Mouse (Mus musculus) frontal cortex, postnatal 14 days (tissue): ENCODE data around the gene Sh3pxd2b.

Experiments used
- DNase-seq, 2 experiments: peaks; one replicate each; pipeline ENCODE4 v3.0.0; 2022; ENCODE audit warnings: low spot score in 2 of 2

The Sh3pxd2b gene

DNA sequence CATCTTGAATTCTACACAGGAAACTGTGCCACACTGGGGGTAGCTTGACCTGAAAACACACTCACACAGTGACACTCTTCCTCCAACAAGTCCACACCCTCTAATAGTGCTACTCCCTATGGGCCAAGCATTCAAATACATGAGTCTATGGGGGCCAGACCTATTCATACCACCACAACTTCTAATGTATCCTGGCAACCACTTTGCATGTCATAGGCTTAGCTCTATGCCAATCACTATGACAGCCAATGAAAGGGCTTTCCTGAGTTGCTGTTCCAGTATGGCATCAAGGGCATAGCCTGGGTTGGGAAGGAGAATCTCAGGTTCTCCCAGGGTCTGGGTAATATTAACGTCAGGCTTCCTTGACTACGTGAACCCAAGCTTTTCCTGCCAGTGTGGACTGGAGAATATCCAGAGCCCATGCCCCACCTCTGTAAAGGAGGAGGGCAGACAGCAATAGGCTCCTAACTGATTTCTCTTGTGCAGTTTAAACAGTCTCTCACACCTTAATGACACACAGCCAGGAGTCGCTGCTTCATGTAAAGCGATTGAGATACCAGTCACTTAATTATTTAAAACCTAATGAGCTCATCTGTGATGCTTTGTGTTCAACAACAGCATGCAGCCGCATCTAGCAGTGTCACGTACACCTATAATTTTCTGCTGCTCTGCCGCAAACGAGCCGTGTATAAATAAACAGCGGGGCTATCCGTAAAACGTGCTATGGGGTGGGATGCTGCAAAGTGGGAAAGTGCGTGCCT is 25.8 kb downstream of the Sh3pxd2b start:
- no peak for DNase-seq

DNA sequence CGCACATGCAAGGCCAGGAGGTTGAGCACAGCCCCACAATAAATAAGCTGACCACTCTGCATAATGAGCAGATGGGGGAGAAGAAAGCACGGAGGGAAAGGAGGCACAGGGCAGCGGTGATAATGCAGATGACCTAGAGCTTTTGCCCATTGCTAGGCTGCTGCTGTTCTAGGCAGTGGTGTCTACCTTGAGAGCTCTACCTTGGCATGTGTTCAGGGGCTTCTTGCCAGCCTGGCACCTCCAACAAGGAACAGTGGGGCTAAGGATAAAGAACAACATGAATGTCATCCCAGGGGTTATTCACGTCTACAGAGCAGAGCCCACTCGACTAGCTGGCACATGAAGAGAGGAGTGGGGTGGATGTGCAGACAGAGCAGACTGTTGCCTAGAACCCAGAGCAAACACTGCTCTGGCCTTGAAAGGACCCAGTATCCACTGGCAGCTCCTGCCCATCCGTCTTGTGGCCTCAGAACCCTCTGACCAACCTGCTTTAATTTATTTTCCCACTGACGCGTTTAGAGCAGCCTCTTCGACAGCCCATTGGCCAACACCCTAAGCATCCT is 26.5 kb downstream of the Sh3pxd2b start:
- DNase-seq = no peak

DNA sequence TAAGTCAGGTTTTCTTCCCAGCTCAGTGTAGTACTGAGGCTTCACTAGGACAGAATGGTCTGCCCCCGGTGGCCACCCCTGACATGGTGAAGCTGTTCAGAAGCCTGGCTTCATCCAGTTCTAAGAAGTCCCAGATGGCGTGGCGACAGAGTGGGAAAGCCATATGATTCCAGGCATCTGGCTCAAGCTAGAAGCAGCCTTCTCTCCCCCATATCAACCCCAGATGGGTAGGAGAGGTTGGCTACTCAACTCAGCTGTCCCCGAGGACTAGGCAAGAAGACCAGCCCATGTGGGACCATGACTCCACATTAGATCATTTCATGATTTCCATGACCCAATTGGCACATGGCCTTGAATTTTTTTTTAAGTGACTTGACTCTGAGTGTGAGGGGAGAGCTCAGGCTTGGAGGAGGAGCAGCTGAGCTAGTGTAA is 27.5 kb downstream of the Sh3pxd2b start:
- no peak for DNase-seq

DNA sequence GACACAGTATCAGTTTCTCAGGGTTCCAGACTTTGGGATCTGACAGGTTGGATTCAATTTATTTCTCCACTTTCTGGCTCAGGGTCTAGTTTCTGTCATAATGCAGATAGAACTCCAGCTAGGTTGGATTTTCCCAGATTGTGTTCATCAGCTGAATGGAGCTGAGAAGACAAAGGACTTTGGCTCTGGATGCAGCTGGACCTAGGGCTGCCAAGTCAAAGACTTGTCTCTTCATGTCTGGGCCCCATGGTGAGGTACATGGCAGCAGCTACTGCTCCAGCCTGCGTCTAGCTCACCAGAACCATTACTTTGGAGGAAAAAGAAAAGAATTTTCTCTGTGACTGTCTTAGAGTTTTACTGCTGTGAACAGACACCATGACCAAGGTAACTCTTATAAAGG is 28.5 kb downstream of the Sh3pxd2b start:
- DNase-seq = no peak

DNA sequence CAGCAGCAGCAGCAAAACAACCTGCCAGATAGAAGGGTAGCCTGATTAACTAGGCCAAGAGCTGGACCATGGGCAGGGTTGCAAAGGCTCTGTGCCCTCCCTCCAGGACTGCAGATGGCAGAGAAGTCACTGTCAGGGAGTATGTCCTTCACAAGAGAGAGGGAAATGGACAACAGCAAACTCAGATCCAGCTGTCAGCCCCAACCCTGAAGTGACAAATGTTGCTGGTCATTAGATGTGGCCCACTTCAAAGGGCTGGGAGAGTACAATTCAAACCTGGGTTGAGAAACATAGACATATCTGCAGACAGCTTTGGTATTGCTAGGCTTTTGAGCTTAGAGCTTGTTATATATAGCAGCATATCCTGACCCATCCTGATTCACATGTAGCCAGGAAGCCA is 32.3 kb downstream of the Sh3pxd2b start:
- DNase-seq = no peak

DNA sequence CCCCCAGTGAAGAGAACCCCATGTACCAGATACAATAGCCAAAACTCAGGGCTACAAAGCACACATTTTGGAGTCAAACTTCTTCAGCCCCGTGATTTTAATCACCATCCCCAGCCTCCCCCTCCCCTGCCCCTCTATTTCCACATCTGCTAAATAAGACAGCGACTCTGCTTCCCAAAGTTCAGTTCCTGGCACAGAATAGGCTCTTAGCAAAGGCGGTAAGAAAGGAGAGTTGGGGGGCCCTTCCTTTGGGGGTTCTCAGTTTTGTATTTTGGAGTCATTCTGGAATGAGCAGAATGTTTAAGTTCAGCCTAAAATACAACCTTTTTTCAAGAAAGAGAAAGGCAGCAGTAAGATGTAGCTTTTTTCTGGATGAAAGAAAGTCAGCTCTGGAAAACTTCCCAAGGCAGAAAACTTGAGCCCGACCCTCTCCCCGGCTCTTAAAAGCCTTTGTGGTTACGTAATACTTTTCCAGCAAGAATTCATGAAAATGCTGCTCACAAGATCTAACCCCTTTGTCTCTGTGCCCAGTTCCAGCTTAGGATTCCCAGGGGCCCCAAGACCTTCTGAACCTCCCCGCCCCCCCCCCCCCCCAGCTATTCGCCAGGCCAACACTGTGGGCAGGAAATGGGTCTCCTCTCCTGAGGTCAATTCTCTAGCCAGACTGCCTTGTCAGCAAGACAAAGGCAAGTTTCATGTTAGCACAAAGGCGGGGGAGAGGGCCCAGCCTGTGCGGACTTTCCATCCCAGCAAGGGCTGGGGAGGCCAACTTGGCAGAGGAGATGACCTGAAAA is 35.9 kb downstream of the Sh3pxd2b start:
- DNase-seq = no peak

DNA sequence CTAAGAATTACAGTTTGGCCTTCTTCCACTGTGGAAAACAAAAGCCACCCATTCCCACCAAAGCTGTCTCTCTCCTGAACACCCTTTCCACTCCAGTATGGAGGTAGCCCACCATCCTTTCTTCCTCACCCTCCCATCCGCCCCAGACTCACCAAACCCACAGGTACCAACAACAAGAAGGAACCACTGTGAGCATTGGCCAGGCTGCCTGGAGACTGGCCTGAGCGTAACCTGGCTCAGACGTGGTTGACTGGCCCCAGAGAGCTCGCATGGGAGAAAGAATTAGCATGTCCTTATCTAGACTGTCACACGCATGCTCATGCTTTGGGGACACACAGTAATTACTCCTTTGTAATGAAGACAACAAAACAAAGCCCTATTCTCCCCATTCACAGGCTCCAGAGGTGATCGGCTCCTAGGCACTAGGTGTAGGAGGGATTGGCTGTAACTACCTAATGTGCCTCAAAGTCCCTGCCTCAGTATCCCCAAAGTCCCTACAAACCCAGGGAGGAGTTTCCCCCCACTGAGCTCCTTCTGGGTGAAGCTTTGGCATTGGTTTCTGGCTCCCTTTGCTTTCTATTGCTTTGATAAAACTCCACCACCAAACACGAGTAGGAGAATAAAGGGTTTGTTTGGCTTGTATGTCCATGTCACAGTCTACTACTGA is 36.6 kb downstream of the Sh3pxd2b start:
- no peak for DNase-seq

DNA sequence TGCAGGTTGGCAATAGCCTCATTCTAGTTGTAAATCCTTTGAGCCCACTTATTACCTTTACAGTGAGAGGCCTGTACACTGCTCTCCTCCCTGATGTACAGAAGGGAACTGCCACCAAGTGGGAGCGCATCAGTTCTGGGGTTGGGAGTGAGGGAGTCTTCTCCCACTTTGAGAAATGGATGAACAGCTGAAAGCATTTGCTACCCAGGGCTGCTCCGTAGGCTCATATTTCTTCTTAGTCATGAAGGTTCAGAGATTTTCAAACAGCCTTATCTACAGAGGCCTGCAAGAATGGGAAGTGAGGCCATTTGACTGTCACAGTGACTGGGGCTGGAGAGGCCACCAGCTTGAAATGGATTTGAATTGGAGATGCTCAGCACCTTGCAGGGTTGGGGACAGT is 38.4 kb downstream of the Sh3pxd2b start:
- no peak for DNase-seq

DNA sequence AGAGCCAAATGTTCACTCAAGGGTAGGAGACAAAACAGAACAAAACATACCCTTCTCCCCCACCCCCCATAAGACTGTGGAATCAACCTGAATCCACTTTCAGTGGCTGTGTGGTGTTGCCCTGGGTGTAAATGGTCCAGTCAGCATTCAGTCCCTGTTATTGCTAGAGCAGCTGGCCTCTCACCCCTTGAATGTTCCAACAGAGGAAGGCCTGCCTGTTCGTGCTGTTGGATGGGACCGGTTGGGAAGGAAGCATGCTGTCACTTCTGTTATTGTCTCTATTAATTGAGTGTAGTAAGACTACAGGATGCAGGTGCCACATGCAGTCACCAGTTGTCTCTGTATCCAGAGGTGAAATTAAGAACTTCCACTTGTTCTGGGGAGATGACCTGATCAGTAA is 40.4 kb downstream of the Sh3pxd2b start:
- DNase-seq = no peak

DNA sequence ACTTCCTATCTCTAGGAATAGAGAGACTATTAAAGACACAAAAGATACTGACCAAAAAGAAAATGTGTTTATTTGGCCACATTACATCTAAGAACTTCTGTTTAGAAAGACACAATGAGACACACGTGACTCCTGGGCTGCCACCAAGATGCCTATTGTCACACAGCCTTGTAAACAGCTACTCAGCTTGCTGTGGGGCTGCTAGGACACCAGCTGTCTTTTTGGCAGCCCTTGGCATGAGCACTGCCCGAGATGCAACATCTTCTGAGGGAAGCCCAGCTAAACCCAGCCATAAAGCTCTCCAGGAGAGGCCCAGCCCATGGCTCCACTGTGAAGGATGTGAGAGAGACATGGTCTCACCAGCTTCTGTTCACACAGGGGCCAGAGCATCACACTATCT is 45.5 kb downstream of the Sh3pxd2b start:
- DNase-seq = no peak

DNA sequence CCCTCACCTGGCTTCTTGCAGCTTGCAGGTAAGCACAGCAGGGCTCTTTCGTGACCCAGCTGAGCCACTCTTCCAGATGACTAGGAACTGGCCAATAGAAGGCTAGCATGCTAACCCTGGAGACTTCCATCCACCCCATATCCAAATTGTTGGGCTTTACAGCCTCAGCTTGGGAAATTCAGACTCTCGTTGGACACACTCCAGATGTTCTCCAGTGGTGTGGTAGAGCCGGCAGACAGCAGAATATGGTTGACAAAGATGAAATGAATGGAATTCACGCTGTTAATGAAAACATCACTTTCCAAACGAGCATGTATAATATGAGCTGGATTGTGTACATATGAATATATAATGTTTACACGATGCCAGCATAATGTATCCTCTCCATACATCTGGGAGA is 48.2 kb downstream of the Sh3pxd2b start:
- no peak for DNase-seq

DNA sequence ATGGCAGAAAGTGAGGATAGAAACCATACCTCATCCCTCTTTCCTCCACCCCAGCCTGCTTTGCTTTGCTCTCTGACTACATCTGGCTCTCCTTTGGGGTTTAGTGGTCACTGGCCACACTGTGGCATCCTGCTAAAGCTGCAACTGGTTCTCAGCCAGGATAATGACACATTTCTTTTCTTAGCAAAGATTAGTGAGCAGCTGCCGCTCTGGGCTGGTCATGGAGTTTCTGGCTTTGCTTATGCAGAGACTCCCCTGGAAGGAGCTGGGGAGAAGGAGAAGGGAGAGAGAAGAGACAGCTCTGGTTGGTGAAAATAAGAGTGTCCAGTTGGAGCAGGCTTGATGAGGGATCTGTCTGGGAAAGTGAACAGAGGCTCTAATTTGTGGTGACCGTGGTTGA is 50.8 kb downstream of the Sh3pxd2b start:
- no peak for DNase-seq

DNA sequence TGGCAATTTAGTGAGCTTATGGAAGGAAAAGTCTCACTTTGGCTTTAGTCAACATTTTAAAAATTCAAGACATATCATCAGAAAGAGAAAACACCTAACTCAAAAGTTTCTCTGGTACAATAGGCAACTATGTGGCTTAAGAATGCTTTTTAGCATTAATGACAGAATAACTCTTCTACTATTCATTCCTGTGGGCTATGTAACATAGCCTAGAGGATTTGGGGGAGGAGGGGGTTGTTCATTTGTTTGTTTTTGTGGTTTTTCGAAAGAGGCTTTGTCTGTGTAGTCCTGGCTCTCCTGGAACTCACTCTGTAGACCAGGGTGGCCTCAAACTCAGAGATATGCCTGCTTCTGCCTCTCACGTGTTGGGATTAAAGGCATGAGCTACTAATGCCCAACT is 51.6 kb downstream of the Sh3pxd2b start:
- DNase-seq = no peak

DNA sequence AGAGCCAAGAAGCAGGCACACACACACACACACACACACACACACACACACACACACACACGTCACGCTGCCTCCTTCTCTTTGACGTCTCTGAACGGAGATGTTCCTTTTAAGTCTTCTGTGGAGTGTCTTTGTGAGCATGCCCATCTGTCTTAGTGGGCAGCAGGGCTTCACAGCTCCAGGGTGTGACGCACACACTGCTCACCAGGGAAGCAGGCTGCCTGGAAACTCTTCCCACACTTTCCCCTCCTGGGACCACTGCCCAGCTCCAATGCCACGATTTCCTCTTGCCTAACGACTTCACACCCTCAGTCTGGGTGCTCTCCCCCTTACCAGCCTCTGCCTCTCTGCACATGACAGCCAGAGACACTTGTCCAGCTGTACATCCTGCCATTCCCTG is 55.1 kb downstream of the Sh3pxd2b start:
- peak; percentile 58 to 82 for DNase-seq

DNA sequence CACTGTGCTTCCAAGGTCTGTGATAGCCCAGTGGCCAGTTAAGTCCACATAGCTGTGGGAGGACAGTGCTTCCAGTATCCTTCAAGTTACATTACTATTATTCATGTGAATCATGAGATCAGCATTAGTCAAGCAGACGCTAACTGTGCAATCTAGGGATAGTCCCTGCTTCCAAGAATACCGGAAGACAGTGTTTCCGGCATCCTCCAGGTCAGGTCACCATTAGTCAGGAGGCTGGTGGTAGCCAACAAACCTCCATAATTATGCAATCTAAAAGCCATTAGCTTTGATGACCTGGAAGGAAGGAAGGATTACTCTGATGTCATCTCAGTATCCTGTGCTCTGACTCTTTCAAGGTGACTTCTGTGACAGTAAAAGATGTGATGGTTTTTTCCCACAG is 57.1 kb downstream of the Sh3pxd2b start:
- no peak for DNase-seq

DNA sequence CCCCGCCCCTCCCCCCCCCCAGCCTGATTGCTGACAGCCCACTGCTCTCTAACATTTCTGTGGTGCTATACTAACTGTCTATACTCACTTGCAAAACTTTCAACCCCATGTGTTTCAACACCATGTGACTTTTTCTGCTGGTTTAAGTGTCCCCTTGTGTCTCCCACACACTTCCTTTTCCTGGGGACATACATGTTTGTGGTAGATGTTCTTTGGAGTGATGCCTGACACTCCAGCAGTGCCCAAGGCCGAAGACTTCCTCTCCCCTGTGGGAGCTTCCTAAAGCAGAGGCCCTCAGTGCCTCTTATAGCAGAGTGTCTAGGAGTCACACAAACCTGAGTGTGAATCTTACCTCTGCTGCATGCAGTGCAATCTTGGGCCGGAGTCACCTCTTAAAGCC is 60.2 kb downstream of the Sh3pxd2b start:
- no peak for DNase-seq

DNA sequence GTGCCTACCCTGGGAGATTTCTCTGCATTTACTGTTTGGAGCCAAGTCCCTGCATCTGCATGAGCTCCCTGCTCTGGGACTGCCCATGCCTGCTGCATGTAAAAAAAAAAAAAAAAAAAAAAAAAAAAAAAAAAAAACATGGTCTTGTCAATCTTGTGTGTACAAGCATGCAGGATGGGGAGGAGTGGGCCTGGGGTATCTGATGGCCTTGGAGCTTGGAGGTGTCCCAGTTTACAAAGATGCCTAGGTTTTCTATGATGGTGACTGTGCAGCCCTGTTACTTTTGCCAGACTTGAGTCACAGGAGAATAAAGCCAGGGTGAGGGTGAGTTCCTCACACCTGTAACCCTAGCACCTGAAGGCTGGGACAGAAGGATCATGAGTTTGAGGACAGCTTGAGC is 61.4 kb downstream of the Sh3pxd2b start:
- DNase-seq = no peak

DNA sequence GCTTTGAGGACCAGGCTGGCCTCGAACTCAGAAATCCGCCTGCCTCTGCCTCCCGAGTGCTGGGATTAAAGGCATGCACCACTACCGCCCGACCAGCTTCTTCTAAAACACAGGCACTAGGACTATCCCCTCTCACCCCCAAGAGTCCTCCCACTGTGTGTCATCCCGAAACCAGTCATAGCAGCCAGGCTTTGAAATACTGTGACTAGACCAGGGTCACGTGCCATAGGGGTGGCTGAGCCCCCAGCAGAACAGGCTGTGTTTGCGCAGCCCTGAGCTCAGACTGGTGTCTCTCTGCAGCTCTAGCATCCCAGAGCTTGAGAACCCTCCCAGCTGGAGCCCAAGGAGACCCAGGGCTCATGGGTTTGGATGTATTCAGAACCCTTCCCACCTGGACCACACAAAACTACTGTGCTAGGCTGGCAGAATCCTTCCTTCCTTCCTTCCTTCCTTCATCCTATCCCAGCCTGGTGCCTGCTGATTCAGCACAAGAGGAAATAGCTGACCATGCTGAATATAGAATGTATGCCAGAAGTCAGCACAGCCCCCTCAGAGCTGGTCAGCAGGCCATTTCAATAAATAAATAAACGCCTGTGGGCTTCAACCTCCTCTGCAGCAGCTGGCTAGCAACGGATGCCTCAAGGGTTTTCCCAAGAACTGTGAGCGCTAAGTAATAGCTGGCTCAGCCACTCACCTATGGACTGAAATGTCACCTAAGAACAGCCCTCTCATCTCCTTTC is 62.4 kb downstream of the Sh3pxd2b start:
- DNase-seq = no peak

DNA sequence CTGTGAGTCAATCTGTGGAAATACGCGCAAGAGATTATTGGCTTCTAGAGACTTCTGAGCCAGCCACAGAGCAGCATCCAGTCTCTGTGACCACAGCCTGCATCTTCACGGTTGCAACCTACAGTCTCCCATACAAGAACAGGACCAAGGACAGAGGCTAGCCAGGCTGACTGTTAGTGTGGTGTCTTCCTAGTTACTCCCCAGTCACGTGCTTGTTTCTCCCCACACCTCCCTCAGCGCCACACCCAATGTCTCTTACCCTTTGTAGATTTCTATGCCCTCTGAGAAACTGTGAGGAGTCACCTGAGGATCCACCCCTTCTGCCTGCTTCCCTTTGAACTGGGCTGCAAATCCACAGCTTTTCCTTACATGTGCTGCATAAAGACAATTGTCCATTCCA is 72.4 kb downstream of the Sh3pxd2b start:
- DNase-seq = no peak

DNA sequence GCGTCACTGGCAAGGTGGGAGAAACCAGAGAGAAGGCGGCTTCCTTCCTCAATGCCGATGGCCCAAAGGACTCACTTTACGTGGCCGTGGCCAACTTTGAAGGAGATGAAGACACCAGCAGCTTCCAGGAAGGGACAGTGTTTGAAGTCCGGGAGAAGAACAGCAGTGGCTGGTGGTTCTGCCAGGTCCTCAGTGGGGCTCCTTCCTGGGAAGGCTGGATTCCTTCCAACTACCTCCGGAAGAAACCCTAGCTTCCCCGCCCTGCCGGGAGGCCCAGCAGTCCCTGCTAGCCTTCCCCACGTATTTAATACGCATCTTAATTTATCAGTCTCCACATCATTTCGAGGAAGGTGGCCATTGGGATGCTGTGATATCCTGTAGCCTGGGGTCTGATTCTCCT is 75.7 kb downstream of the Sh3pxd2b start:
- DNase-seq = no peak

DNA sequence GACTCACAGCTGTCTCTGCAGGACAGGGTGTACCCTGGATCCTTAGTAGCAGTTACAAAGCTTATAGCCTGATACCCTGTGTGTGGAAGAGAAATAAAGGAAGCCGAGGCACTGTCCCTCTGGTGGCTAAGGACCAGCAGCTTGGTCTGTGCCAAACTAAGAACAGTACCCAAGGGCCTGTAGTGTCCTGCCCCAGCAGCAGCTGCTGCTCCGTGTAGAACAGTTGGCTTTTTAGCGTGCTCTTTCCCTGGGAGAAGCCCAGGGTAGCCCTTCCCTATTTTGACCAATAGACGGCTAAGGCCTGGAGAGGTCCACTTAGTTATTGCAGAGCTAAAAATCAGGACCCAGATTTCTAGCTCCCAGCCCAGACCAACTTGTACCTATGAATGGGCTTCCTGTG is 77.0 kb downstream of the Sh3pxd2b start:
- DNase-seq = no peak
